Mouse (Mus musculus) CH12F3 (cell line): ENCODE measurements at regions not wholly inside any gene's neighbourhood (a gene's known extent, or its start where the extent isn't known, plus 50 kb on each side); places are given as distances from the start of the nearest gene placed in this dataset.

Experiments
- in situ Hi-C: fragments of 300-500 bp; cut with MboI; formaldehyde crosslinking; loops from 2 replicates; pipeline ENCODE4 v1.14.3; 2020; ENCODE audit warnings: low sequenced_read_pairs

DNA sequence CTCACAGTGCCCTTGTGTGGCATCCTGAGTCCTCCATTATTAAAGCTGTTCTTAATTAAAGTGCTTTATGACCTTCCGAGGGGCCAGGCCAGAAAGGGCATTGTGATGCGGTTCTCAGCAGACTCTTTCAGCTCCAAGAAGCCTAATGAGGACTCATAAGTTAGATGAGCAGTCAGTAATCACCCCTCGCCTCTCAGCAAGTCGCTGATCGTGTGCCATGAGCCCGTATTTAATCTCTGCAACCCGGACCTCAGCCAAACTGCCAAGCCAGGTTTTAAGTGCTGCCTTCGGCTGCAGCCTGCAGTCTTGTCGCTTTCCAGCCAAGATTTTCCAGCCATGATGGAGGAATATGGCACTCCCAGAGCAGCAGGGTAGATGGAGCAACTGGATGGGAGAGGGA, 56.1 kb upstream of the Rbfox1 start:
- in situ Hi-C loops: no loop called here

DNA sequence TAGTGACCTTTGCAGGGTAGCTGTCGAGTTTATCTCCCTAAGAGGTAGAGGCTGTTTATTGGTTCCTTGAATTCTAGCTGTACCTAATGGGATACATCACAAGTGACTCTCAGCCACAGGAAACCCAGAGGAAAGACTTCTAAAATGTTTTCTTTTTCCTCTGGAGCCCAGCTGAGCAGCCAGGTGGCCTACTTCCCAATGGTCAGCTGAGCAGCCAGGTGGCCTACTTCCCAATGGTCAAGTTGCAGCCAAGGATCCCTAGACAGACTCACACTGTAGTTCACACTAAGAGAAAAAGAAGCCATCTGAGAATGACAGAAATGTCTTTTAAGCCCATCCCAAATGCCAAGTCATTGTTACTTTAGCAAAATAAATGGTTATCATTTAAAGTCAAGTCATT, 61.8 kb upstream of the Rbfox1 start:
- in situ Hi-C loops: no loop called here

GRCm38 (mm10) chr16:5817166-5817565, 68.0 kb upstream of the Rbfox1 start:
- in situ Hi-C loops: no loop called here

- in situ Hi-C loops: no loop called here
These were observed 72.8 kb upstream of the Rbfox1 start for GRCm38 (mm10) chr16:5812245-5812820.

GRCm38 (mm10) chr16:5811654-5811992, 73.5 kb upstream of the Rbfox1 start:
- in situ Hi-C loops: no loop called here

GRCm38 (mm10) chr16:5810986-5811653, 74.0 kb upstream of the Rbfox1 start:
- in situ Hi-C loops: no loop called here

DNA sequence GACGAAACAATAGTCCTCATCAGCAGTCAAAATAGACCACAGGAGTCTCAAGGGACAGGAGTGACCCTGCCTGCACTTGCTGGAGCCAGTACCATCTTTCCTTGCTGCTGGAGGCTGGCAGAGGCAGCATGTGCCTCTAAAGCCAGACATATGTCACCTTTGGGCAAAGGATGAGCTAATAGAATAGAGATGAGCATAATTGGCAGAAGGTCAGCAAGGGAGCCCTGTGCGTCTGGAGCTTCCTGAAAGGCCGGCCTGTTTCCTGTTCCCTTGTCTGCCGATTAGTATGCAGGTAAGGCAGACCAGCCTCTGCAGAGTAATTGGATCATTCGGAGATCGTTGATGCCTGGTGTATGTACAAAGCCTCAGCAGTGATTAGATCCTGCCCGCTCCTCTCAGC, 87.0 kb upstream of the Rbfox1 start:
- in situ Hi-C loops: no loop called here

GRCm38 (mm10) chr16:5792216-5792615, 92.9 kb upstream of the Rbfox1 start:
- in situ Hi-C loops: no loop called here

DNA sequence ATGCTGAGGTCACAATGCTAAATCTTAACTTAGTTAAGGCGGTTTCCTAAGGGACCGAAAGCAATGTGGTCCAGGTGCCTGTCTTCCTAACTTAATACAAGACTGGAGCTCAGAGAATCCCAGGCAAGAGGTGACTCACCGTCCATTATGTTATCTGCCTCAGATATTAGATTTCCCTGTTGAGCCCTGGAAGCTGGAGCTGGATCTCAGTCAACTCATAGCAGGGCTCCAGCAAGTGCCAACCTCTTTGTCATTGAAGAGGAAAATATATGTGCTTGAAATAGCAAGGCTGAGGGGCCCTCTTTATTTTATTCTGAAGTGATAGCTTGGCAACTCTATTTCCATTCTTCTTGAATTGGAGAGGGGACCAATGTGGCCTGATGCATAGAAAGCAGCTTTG, 95.0 kb upstream of the Rbfox1 start:
- in situ Hi-C loops: no loop called here

DNA sequence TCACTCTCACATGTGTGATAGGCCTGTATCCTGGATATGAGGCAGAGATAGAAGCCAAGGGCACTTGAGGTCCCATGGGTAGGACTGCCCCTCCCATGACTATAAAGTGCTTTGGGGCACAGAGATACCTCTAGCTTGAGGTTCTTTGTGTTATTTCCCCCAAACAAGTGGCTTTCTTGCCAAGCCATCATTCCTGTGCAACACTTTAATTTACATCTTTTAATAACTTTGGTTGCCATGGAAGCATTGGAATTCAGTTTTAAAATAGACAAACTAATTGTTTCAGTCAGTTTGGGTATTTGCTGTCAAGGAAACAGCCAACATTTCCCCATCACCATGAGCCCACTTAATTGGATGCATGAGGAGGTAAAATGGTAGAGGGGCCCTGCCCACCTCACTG, 97.9 kb upstream of the Rbfox1 start:
- in situ Hi-C loops: no loop called here

- in situ Hi-C loops: no loop called here
These were observed 118.3 kb upstream of the Rbfox1 start for GRCm38 (mm10) chr16:5766771-5767421.

DNA sequence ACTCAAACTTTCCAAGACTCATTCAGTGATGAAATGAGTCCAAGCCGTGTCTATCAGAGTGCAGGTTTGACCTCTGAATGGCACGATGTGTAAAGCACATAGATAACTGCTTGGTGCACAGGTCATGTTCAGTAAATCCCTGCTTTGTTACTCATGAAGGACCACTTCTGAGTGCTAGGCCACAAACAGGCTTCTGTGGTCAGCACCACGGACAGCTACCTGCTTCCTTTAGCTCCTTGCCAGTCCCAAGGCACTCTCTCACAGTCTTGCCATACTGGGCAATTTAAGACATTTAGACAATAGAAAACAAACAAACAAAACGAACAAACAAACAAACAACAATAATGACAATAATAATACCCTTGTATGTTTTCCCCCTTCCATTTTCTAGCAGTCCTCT, 120.0 kb upstream of the Rbfox1 start:
- in situ Hi-C loops: no loop called here

DNA sequence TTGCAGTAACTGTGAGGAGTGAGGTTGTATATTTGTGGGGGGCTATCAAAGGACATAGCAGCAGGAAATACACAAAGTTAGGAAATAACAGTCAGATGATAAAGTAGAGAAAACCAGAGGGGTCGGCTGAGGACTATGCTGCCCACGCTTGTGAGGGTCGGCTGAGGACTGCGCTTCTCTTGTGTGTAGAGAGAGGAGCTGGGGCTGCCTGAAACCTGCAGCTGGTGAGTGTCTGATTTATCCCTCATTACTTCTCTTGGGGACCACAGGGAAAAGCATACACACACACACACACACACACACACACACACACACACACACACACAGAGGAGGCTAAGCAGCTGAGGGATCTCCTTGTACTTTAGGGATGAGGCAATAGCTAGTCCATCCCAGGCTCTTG, 124.3 kb upstream of the Rbfox1 start:
- in situ Hi-C loops: no loop called here

GRCm38 (mm10) chr16:5759021-5759420, 126.1 kb upstream of the Rbfox1 start:
- in situ Hi-C loops: no loop called here

DNA sequence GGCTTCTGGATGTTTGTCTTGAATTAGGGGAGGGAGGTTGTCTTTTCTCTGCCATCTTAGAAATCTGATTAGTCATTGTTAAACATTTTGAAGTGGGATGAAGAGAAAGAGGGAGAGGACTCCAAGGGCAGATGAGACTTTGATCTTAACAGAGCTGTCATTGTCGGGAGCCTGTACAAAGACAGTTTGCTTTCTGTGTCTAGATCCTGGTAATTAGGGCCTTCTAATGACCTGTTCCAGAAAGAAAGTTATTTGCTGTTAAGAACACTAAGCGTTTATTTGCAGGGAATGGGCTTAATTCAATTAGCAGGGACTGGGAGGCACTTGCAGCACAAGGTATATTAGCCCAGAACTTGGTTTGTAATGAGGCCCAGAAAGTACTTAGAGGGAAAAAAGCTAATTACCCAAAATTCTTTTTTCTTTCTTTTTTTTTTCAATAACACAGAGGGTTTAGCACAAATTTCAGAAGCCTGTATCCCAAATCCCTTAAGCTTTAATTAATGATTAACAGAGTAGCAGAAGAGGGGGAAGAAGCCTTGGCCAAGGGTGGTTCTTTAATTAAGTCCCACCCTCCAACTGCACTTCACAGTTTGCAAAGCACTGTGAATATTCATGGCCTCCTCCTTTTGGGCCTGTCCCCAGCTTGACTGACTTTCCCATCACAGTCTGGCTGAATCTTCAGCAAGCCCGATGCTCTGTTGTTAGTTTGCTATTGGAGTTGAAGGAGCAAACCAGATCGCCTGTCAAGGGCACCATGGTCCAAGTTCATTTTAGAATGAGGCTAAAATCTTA, 142.2 kb upstream of the Rbfox1 start:
- in situ Hi-C loops: no loop called here

DNA sequence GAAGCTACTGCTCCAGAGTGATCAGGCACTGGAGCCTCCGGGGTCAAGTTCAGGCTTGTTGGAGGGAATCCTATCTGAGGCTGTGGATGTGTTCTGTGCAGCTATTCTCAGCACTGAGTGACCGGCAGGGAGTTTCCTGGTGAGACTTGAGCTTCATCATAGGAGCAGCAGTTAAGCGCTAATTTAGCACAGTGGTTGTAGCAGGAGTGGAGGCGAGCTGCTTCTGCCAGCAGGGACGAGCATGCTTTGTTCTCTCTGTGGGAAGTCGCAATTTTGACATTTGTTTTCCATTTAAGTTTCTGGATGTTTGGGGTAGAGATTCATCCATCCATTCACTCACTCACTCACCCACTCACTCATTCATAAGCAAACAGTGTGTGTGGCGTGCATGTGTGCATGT, 144.4 kb upstream of the Rbfox1 start:
- in situ Hi-C loops: no loop called here

DNA sequence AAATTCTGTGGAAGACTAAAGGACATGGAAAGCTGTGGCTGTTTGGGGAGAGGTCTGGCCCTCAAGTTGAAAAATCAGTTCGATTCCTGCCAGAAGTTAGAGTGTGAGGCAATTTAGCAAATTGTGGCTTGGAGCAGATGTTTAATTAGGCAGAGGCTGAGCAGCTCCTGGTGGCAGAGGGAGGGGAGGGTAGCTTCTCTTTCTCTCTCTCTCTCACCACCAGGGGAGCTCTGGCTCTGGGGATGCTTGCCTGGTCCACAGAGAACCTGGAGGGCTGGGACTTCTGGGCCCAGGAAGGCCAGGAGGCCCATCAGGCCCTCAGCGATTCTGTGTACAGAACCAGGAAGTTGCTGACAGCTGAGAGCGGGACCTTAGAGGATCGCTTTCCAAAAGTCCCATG, 151.5 kb upstream of the Rbfox1 start:
- in situ Hi-C loops: no loop called here

DNA sequence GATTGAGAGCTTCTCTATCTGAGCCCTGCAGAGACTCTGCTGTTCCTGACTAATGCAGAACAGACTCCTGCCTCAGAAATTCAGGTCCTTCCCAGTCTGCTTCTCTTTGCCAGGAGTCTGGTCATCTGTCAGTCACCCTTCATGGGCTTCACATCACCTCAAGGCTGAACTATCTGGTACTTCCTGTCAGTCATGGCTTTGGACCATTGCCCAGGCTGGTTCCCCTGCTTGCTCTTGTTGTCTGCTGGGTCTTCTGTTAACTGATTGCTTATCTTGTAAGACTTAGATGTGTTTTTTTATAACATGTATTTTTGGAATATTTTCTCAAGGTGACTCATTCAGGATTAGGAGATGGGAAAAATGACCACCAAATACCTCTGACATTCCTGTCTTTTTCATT, 162.6 kb upstream of the Rbfox1 start:
- in situ Hi-C loops: no loop called here

GRCm38 (mm10) chr16:5713476-5713875, 171.7 kb upstream of the Rbfox1 start:
- in situ Hi-C loops: no loop called here

GRCm38 (mm10) chr16:5709831-5710230, 175.3 kb upstream of the Rbfox1 start:
- in situ Hi-C loops: no loop called here

DNA sequence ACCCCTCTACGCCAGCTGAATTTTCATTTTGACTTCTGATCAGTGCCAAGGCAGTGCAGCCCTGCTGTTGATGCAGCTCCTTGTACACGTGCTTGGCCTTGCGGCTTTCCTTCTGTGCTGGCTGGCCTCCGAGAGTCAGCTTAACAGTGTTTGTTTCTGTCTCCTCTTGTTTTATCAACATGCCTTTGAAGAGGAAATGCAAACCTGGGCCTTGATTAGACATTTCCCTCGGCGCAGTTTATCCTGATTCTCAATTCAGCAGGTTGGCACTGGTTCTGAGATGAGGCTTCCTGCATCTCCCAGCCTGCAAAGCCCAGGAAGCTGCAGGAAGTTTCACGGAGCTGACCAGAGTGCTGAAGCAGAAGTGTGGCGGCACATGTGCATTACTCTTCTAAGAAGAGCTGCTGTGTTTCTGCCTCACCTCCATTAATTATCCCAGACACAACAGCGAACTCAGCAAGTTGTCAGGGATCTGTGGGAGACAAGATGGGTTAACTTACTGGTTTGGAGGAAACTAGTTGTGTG, 184.4 kb upstream of the Rbfox1 start:
- in situ Hi-C loops: no loop called here

DNA sequence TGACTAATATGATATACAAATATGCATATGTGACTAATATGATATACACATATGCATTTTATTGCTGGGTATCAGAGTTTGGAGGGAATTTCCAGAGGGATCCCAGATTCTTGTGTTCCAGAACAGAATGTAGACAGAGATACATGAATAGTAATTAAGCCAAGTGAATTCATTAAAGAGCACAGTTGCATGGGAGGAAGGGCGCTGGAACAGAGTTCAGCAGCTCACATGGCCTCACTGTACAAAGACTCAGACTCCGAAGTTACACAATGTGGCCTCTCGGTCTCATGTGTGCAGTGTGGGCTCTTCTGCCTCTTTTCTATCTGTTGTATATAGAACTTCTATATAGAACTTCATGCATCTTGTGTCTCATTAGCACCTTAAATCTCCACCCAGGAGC, 196.8 kb upstream of the Rbfox1 start:
- in situ Hi-C loops: no loop called here
